Mouse (Mus musculus): ENCODE results near the gene Oxct1. TPM values are rescaled to one million over a fixed set of nuclear protein-coding genes. Genes with fewer than 3 reads are reported as not detected.

Gene Oxct1
- 190 and 208 TPM in 2 replicates for polyA plus RNA-seq (2014; fragmentation: Nextera tagmentation; extraction: Ambion mirVana)

DNA sequence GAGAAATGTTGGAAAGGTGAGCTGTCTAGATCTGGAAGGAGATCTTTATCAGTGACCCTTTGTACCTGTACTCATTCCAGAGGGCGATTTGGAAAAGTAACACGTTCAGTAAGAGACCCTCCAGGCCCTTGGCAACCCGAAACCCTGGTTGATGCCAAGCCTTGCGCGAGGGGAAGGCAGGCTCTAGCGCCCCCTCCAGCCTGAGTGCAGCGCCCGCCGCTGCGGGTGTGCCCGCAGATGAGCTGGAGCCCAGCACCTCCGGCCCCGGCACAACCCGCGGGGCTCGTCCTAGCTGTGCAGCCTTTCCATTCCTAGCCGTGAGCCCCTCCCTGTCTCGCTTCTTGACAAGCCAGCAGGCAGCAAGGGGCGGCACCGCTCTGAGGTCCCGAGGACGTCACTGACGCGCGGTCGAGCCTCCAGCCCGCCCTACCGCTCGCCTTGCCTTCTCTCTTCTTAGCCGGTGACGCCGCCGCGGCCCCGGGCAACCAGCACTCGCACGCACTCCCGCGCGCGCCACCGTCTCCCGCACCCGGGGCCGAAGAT, at the start of gene Oxct1:
Gene Oxct1 (plus strand): TSS at position 153 of the 543 bp plus-strand sequence.
- Histone ChIP-seq H3K4me1 (ENCODE audit: control insufficient read depth, insufficient read depth, low read length) (peaks cover 5% of the 10 kb centered on the region), H3K4me2 (peak within 1 kb of the TSS; percentile 54), H3K9me3 (ENCODE audit: control insufficient read depth, low read length) (no peaks in the 10 kb centered on the region), H3K27ac (ENCODE audit: low read depth, low read length) (peak within 1 kb of the TSS; percentile 76), H3K9ac (ENCODE audit: low read length) (peak within 1 kb of the TSS; percentile 84), H3K36me3 (ENCODE audit: control insufficient read depth, insufficient read depth, low read length) (no peaks in the 10 kb centered on the region), H3K27me3 (ENCODE audit: control insufficient read depth, insufficient read depth, low read length) (peaks cover 3% of the 10 kb centered on the region), H3K4me3 (ENCODE audit: low read depth, low read length) (peak within 1 kb of the TSS; percentile 73)
- WGBS: under 1% methylated on average over 45 of the region's 45 CpGs
- ATAC-seq (ENCODE audit: low FRiP score) (peak; percentile 96), DNase-seq (ENCODE audit: low spot score, missing footprints) (no peak)

GRCm38 (mm10) chr15:3978279-3978678, 47.9 kb upstream of the Oxct1 start:
- no peak overlapping the region for H3K4me3 ChIP-seq (ENCODE audit: low read depth, low read length)
- H3K9ac ChIP-seq (ENCODE audit: low read length): no peak overlapping the region
- H3K9me3 ChIP-seq (ENCODE audit: control insufficient read depth, low read length): no peaks in the 10 kb centered on the region
- WGBS: 86% methylated on average over 2 of the region's 2 CpGs
- 0 out of 2 replicates have a peak, but pooled peaks cover 2% of the 10 kb centered on the region for H3K4me1 ChIP-seq (ENCODE audit: control insufficient read depth, insufficient read depth, low read length)
- no peak overlapping the region for H3K27ac ChIP-seq (ENCODE audit: low read depth, low read length)
- ATAC-seq (ENCODE audit: low FRiP score) (peak; percentile 12; the same call in 1 of the 2 replicates), DNase-seq (ENCODE audit: low spot score, missing footprints) (no peak)
- H3K36me3 ChIP-seq (ENCODE audit: control insufficient read depth, insufficient read depth, low read length): no peaks in the 10 kb centered on the region
- H3K4me2 ChIP-seq: no peak overlapping the region
- no peaks in the 10 kb centered on the region for H3K27me3 ChIP-seq (ENCODE audit: control insufficient read depth, insufficient read depth, low read length)

DNA sequence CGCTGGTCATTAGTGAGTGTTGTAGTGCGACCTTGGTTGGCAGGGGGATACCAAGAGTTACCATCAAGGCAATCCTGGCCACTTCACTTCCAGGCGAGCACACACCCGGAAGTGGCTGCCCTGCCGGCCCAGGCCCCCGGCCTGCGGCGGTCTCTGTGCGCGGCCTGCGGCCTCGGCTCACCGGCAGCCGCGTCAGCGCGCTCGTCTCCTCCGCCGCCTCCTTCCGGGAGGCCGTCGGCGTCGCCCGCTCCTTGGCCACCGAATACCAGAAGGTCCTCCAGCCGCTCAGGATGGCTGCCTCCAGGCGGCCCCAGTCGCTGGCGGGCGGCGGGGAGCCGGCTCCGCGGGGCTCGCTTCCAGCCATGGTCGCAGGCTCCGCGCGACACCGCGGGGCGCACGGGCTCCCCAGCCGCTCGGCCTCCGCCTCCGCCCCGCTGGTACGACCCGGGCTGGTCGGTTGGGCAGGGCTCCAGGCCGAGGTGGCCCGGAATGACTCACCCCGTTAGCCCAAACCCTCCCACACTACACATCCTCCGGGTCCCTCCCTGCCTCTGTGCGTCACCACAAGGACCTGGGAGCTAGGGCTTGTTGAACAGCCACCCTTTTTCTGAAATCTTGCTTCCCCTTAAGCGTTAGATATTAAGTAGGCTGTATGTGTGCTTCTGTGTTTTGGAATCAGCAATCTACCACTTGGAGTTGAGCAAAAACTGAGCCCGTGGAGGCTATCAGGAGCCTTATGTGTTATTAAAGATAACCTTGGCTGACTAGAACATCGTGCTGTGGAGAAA, 46.9 kb upstream of the Oxct1 start, which contains the start of gene Fbxo4:
Gene Fbxo4 (minus strand): TSS at position 513 of the 788 bp plus-strand sequence.
- no peaks in the 10 kb centered on the region for H3K9me3 ChIP-seq (ENCODE audit: control insufficient read depth, low read length)
- H3K4me1 ChIP-seq (ENCODE audit: control insufficient read depth, insufficient read depth, low read length): 0 out of 2 replicates have a peak, but pooled peaks cover 2% of the 10 kb centered on the region
- no peaks in the 10 kb centered on the region for H3K27me3 ChIP-seq (ENCODE audit: control insufficient read depth, insufficient read depth, low read length)
- peak within 1 kb of the TSS; percentile 61 for H3K4me3 ChIP-seq (ENCODE audit: low read depth, low read length)
- peak within 1 kb of the TSS; percentile 89 for H3K27ac ChIP-seq (ENCODE audit: low read depth, low read length)
- H3K36me3 ChIP-seq (ENCODE audit: control insufficient read depth, insufficient read depth, low read length): no peaks in the 10 kb centered on the region
- H3K4me2 ChIP-seq: peak within 1 kb of the TSS; percentile 66
- DNase-seq (ENCODE audit: low spot score, missing footprints): peak; percentile 95
- peak within 1 kb of the TSS; percentile 95 for H3K9ac ChIP-seq (ENCODE audit: low read length)
- 2% methylated on average over 61 of the region's 61 CpGs for WGBS
- ATAC-seq (ENCODE audit: low FRiP score): peak; percentile 97

- 89% methylated on average over 3 of the region's 3 CpGs for WGBS
- no peaks in the 10 kb centered on the region for H3K9me3 ChIP-seq (ENCODE audit: control insufficient read depth, low read length)
- peak overlapping the region; percentile 66 for H3K4me2 ChIP-seq
- ATAC-seq (ENCODE audit: low FRiP score) (no peak), DNase-seq (ENCODE audit: low spot score, missing footprints) (no peak)
- peak overlapping the region; percentile 95 for H3K9ac ChIP-seq (ENCODE audit: low read length)
- H3K27me3 ChIP-seq (ENCODE audit: control insufficient read depth, insufficient read depth, low read length): no peaks in the 10 kb centered on the region
- H3K27ac ChIP-seq (ENCODE audit: low read depth, low read length): peak overlapping the region; percentile 89; the same call in 1 of the 2 replicates
- no peaks in the 10 kb centered on the region for H3K36me3 ChIP-seq (ENCODE audit: control insufficient read depth, insufficient read depth, low read length)
- H3K4me1 ChIP-seq (ENCODE audit: control insufficient read depth, insufficient read depth, low read length): 0 out of 2 replicates have a peak, but pooled peaks cover 2% of the 10 kb centered on the region
- no peak overlapping the region for H3K4me3 ChIP-seq (ENCODE audit: low read depth, low read length)
Measured at GRCm38 (mm10) chr15:3979871-3980270, 46.3 kb upstream of the Oxct1 start.

- H3K27ac ChIP-seq (ENCODE audit: low read depth, low read length): no peak overlapping the region
- H3K4me2 ChIP-seq: no peak overlapping the region
- H3K9ac ChIP-seq (ENCODE audit: low read length): no peak overlapping the region
- H3K9me3 ChIP-seq (ENCODE audit: control insufficient read depth, low read length): no peaks in the 10 kb centered on the region
- 0 out of 2 replicates have a peak, but pooled peaks cover 2% of the 10 kb centered on the region for H3K4me1 ChIP-seq (ENCODE audit: control insufficient read depth, insufficient read depth, low read length)
- WGBS: 96% methylated on average over 5 of the region's 5 CpGs
- no peak for DNase-seq (ENCODE audit: low spot score, missing footprints)
- no peaks in the 10 kb centered on the region for H3K36me3 ChIP-seq (ENCODE audit: control insufficient read depth, insufficient read depth, low read length)
- ATAC-seq (ENCODE audit: low FRiP score): no peak
- no peak overlapping the region for H3K4me3 ChIP-seq (ENCODE audit: low read depth, low read length)
- H3K27me3 ChIP-seq (ENCODE audit: control insufficient read depth, insufficient read depth, low read length): no peaks in the 10 kb centered on the region
Measured at GRCm38 (mm10) chr15:3982732-3983131, 43.5 kb upstream of the Oxct1 start.

DNA sequence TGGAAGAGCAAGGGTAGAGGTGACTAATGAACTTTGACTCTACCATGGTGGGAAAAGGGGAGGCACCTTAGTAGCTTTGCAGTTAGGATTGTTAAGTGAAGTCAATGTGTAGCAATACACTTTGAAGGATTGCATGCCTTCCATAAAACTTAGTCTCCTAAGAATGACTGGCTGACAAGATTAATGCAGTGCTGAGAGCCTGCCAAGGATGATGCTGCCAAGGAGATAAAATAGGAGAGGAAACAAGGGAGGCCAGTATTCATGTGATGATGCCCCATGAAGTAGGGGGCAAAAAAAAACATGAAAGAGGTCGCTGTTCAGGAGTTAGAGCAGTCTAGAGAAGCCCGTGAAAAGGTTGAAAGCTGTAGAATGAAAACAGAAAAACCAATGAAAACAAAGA, 41.3 kb upstream of the Oxct1 start:
- Histone ChIP-seq H3K9me3 (ENCODE audit: control insufficient read depth, low read length) (no peaks in the 10 kb centered on the region), H3K27me3 (ENCODE audit: control insufficient read depth, insufficient read depth, low read length) (no peaks in the 10 kb centered on the region), H3K36me3 (ENCODE audit: control insufficient read depth, insufficient read depth, low read length) (peaks cover 5% of the 10 kb centered on the region; the same call in 1 of the 2 replicates), H3K27ac (ENCODE audit: low read depth, low read length) (no peak overlapping the region), H3K4me1 (ENCODE audit: control insufficient read depth, insufficient read depth, low read length) (no peaks in the 10 kb centered on the region), H3K4me3 (ENCODE audit: low read depth, low read length) (no peak overlapping the region), H3K4me2 (no peak overlapping the region), H3K9ac (ENCODE audit: low read length) (no peak overlapping the region)
- WGBS: 86% methylated on average over 2 of the region's 2 CpGs
- ATAC-seq (ENCODE audit: low FRiP score) (no peak), DNase-seq (ENCODE audit: low spot score, missing footprints) (no peak)

DNA sequence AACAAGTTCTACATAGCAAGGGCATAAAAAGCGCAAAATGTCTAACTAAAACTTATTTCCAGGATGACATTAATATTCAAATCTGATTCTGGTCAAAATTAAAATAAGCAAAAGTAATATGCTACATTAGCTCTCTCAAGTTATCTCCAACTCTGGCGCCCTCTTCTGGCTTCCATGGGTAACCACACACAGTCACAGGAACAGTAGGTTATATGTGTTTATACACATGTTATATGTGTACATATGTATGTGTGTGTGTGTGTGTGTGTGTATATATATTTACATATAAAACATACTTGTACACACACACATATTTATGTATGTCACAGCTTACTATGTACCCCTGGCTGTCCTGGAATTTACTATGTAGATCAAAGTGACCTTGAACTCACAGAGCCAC, 38.2 kb upstream of the Oxct1 start:
- Histone ChIP-seq H3K4me1 (ENCODE audit: control insufficient read depth, insufficient read depth, low read length) (no peaks in the 10 kb centered on the region), H3K36me3 (ENCODE audit: control insufficient read depth, insufficient read depth, low read length) (peaks cover 10% of the 10 kb centered on the region), H3K27me3 (ENCODE audit: control insufficient read depth, insufficient read depth, low read length) (no peaks in the 10 kb centered on the region), H3K9me3 (ENCODE audit: control insufficient read depth, low read length) (no peaks in the 10 kb centered on the region), H3K27ac (ENCODE audit: low read depth, low read length) (no peak overlapping the region), H3K9ac (ENCODE audit: low read length) (no peak overlapping the region), H3K4me3 (ENCODE audit: low read depth, low read length) (no peak overlapping the region), H3K4me2 (no peak overlapping the region)
- ATAC-seq (ENCODE audit: low FRiP score) (no peak), DNase-seq (ENCODE audit: low spot score, missing footprints) (peak; percentile 82)
- 65% methylated on average over 2 of the region's 2 CpGs for WGBS

DNA sequence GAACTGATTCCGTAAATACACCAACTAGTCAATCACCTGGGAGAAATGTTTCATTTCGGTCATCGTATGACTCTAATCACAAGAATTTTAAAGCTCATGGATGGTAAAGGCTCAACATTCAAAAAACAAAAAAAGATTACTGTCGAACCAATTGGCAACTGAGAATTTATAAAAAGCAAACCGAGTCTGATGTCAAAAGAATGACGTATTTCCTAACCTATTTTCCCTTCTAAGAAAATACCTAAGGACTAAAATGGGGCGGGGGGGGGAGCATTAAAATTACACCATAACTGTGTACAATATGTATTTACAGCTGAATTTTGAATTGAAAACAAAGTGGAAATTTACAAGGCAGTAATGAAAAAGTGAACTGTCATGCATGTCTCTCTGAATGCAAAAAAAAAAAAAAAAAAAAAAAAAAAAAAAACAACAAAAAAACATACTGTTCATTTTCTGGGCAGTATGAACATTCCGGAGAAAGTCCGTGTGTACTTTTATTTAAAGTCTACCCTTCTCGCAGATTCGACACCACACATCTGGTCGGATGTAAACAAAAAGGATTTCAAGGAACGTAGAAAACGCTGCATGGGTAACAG, 31.2 kb upstream of the Oxct1 start:
- peak overlapping the region; percentile 76 for H3K27ac ChIP-seq (ENCODE audit: low read depth, low read length)
- H3K4me3 ChIP-seq (ENCODE audit: low read depth, low read length): peak overlapping the region; percentile 59
- no peak for DNase-seq (ENCODE audit: low spot score, missing footprints)
- no peaks in the 10 kb centered on the region for H3K9me3 ChIP-seq (ENCODE audit: control insufficient read depth, low read length)
- WGBS: 30% methylated on average over 14 of the region's 14 CpGs
- peaks cover 5% of the 10 kb centered on the region for H3K36me3 ChIP-seq (ENCODE audit: control insufficient read depth, insufficient read depth, low read length)
- H3K9ac ChIP-seq (ENCODE audit: low read length): peak overlapping the region; percentile 82
- ATAC-seq (ENCODE audit: low FRiP score): no peak
- H3K27me3 ChIP-seq (ENCODE audit: control insufficient read depth, insufficient read depth, low read length): no peaks in the 10 kb centered on the region
- H3K4me2 ChIP-seq: peak overlapping the region; percentile 47
- H3K4me1 ChIP-seq (ENCODE audit: control insufficient read depth, insufficient read depth, low read length): peaks cover 4% of the 10 kb centered on the region
